Mouse (Mus musculus): ENCODE measurements around the gene Wwc1.

- no peak for TF ChIP-seq CTCF (IDR thresholded peaks at IDR 0.05; ENCODE audit: low read depth, low read length)
- TF ChIP-seq POLR2A (IDR thresholded peaks at IDR 0.05; ENCODE audit: borderline replicate concordance, low read depth, low read length), result no peak
Observed at GRCm38 (mm10) chr11:35932121-35932885, 48.0 kb downstream of the Wwc1 start.

Data from bone marrow macrophage, adult 2 months (primary cell).